Mouse (Mus musculus) testis, postnatal 14 days (tissue): ENCODE measurements around the gene Dlg5.

Source experiments
- DNase-seq: peaks from one replicate; pipeline ENCODE4 v3.0.0; 2021; ENCODE audit warnings: low spot score

Dlg5 gene

DNA sequence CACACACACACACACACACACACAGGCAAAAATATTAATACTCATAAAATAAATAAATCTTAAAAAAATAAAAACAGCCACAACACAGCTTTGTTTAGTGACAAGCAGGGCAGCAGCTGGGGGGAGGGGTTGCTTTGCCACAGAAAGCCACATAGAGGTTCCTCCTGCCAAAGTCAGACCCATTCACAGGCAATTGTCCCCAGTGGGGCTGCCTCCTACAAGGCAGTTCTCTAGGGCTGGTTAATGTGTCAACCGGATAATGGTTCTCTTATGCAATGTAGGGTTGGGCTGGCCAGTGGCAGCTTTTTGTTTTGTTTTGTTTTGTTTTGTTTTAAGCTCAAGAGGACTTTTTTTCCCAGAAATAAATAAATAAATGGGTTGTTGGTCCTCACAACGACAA, 11.3 kb downstream of the Dlg5 start:
- no peak for DNase-seq

DNA sequence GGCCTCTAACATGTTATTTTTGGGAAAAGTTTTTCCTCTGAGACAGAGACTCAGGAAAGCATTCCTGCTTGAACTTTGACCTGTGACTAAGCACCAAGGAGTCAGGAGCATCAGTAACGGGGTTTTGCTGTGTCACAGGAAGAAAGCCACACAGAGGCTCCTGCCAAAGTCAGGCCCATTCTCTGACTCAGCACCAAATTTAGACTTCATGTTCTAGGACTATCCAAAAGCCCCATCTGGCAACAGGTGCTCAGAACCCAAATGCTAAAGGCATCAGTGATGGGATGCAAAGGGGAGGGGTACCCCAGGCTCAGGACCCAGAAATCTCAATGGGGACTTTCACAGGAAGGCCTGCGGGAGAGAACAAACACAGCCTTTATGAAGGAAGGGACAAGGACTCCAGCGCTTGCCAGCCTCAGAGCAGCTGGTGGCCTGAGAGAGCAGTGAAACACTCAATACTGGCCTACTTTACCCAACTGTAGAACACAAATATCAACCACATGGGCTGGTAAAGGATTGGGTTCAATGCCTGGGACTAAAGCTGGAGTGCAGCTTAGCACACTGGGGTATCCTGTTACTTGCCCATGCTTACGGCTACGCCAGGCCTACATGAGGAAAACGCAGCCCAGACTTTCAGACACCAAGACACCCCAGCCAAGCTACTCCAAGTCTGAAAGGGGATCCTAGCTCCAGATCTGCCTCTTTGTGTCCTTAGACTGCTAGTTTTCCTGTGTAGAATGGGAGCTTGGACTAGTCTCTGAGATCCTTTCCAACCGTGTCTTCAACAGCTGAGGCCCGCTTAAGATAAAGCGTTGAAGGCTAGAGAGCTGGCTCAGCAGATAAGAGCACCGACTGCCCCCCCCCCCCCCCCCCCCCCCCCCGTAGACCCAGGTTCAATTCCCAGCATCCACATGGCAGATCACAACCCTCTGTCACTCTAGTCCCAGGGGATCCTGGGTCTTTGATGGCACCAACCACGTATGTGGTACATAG, 12.8 kb downstream of the Dlg5 start:
- no peak for DNase-seq

DNA sequence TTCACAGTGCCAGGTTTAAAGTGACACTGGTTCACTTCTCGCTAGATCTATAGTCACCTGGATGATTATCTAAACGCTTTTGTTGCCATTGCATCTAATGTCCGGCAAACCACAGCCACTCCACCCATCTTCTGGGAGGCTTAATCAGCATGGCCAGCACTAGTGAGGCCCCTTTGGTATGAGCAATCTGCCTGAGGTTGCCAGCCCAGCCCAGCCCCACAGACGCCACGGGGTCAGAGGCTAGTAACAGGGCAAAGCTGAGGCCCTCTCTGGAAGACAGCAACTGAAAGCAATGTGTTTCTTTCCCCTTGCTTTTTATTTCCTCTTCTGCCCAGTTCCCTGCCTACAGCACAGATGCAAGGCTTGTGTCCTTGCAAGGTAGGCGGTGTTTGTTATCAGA, 17.2 kb downstream of the Dlg5 start:
- no peak for DNase-seq

DNA sequence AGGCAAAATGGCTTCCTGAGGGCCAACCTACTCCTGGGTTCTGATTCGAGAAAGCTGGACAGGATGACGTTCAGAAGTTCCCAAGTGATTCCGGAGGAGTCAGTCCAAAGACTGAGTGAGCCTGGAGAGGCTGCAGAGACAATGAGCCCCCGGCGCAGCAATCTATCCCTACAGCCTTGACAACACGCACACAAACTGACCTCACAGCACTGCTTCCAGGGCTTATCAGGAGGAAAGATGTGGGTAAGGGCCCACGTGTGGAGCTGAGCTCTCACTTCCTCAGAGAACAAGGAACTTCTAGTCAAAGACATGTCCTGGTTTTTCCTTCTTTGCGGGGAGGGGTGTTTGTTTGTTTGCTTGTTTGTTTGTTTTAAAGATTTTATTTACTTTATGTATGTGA, 18.7 kb downstream of the Dlg5 start:
- no peak for DNase-seq

DNA sequence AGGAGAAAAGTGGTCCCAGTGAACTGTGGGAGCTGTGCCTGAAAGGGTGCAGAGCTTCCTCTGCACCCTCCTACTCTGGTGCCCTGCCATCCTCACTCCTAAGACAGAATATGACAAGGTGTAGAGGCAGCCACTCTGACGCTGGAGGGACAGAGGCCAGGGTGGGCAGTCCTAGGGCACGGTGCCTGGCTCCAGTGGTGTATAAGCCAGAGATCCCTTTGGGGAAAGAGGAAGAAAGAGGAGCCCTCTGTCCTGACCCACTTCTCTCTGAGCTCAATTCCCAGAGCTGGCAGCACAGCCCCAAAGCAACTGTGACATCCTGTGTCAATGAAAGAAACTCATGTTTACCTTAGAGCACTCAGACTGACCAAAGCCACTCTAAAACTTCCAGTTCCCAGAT, 19.4 kb downstream of the Dlg5 start:
- DNase-seq: no peak

DNA sequence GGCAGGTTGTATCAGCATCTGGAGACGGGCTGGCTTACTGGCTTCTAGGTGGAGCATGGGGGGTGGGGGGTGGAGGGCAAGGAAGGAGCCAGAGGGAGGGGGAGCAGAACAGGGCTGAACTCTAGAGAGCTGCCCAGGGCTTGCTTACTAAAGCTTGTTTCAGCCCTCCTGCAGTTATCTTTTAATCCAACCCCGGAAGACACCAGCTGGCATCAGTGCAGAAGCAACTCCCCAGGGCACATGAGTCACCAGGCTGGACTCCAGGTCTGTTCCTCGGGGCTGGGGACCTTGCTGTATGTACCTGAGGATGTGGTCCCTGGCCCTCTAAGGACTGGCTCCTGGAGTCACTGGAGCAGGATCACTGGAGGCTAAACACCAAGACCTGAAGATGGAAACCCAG, 23.0 kb downstream of the Dlg5 start:
- no peak for DNase-seq

DNA sequence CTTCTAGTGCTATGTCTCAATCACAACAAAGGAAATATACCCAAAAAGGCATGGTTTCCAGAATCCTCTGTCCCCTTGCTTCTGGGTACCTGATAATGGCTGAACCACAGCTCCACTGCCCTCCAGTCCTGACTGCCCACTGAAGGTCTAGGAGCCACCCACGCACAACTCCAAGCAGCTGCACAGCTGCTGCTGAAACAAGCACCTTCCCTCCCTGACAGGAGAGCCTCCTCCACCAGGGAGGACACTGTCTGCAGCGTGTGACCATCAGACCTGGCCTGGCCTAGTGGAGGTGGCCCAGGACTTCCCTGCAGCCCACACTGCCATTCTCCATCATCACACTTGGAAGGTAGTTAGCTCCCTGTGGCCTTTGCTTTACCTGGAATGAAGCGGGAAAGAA, 23.4 kb downstream of the Dlg5 start:
- DNase-seq: no peak

DNA sequence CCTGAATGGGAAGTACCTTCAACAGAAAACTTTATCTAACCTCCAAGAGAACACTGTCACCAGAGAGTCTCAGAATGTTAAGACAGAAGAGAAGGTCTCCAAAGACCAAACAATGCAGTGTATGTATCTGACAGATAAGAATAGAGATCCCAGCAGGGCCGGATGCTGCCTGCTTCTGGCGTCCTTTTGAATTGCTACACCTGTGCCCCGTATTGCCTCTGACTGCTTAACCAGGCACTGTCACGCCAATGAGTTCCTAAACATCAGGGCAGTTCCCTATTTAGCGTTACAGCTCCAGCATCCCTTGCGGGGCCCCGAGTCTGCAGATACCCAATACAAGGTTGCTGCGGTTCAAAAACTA, 28.4 kb downstream of the Dlg5 start:
- no peak for DNase-seq

DNA sequence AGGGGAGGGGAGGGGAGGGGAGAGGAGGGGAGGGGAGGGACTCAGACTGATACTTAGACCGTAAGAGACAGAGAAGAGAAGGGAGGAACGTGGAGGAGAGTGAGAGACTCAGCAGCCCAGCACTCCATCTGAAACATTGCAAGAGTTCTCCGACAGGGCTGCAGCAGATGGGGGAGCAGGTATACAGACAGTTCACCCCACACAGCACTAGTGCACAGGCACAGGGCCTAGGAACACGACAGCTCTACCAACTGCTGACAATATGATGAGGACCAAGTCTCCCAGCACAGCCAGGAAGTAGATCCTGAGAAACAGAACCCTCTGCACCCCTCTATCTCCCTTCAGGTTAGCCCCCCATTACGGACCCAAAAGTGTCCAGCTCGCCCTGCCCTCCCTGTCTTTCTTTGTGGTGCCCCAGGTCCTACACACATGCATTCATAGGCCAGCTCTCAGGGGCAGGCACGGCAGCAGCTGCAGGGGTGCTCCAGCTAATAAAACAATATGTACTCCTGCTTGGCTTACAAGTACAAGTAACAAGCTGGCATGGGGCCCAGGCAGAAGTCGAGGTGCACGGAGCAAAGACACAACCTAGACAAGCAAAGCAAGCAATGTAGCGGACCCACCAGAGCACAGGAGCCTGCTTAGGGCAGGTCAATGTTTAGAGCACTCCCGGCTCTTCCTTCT, 28.9 kb downstream of the Dlg5 start:
- DNase-seq: no peak

DNA sequence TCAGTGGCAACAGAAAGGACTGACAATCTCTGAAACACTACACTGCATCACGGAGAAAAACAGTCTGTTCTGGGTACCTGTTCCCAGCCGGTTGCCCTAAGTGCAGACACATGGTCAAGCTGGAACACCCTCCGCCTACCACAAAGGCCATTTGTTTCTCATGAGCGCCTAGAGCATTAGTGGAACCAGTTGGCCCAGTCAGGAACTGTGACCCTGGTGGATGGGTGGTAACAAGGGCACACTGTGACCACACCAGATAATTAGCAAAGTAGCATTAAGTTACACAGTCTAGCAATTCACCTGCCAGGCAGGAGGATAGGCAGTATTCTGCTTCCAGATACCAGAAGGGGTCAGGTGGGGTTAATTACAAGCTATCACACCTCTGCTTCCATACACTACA, 29.7 kb downstream of the Dlg5 start:
- no peak for DNase-seq

DNA sequence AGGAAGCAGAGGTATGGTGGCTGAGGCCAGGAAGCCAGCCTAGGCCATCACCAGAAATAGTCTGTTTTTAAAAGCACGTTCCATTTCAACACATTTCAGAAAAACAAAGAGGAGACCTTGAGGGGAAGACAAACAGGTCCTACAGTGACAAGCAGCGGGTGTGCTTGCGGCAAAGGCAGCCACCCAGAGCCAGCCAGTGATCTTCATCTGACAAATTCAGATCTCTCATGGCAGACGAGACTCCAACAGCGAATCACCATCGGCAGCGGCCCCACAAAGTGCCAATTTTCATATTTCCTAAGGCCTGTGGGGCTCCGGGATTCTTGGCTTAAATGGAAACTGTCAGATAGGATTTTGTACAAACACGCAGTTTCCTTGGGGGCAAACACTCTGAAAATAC, 31.3 kb downstream of the Dlg5 start:
- no peak for DNase-seq

DNA sequence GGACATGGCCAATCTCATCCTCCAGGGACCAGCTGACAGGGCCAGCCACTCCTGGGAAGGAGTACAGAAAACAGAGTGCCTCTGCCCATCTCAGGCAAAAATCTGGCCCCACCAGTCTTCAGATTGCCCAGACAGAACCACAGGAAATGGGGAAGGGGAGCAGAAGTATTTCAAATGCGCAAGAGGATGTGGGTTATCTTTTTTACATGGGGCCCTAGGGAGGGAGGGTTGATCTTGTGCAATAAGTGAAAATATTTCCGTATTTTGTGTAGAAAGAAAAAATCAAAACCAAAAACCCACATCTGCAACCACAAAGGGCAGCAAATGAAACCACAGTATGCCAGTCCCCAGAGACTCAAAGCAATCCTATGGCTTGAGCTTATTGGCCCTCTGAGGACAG, 32.4 kb downstream of the Dlg5 start:
- DNase-seq: no peak

DNA sequence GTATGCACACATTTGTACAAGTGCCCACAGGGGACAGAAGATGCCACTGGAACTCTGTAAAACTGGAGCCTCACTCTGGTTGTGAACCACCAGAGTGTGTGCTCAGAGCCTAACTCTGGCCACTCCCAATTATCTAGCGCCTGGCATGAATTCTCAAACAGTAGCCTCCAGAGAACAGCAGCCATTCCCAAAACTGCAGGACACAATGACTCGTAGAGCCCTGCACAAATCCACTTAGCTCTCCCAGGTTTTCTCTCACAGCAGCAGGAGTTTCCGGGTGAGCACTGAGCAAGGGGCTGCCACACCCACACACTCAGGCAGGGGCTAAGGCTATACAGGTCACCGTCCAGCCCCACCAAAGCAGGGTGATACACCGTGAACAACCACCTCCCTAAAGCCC, 32.9 kb downstream of the Dlg5 start:
- DNase-seq: no peak

DNA sequence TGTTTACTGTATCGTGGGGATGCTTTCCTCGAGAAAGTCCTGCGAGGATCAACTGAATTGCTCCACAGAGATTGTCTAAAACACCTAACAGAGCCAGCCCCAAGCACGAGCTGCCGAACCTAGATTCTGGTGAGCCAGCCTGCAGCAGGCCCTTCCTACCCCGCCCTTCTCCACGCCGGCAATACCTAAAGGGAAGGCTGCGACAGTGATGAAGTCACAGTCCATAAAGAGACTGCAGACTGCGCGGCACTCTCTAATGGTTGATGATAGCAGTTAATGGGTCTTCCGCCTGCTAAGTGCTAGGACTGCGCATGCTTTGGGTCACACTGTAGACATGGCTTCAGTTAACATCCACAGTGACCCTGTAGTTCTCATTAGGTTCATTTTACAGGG, 38.4 kb downstream of the Dlg5 start:
- DNase-seq: no peak

DNA sequence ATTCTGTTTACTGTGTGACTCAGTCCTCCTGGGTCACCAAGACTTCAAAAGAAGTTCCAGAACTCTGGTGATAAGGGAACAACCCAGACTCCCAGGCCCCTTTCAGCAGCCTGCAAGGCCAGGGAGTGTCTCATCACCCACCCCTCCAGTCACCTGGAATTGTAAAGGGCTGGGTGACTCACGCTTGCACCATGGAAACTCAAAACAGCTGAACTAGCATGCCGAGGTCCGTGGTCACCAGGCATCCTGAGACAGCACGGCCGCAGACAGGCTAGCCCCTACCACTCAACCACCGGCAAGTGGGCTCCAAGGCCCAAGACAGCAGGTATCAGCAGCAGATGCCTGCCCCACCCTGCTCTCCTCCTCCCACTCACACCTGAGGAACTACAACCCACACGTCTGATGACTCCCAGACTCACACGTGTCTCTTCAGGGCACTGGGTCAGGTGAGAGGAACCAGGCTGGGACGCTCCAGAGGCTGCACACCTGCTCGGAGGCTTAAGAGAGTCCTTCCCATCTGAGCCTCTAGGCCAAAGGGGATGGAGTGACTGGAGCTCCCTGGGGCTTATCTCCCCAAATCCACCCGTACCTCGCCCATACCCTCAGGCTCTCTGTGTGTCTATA, 38.9 kb downstream of the Dlg5 start:
- no peak for DNase-seq

DNA sequence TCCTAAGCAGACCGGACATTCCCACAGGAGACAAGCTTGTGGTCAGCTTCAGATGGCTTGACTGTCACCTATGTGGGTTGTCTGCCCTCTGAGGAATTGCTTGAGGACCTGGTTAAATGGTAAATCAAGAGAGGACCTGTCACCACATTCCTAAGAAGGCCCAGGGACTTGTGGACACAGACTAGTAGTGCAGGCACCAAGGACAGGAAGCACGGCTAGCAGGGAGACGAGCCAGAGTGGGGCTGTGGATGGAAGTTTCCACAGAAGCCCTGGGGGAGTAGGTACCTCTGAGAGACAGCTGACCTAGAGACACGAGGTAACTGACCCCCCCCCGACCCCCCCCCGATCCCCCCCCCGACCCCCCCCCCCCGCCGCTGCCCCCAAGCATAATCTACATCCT, 39.4 kb downstream of the Dlg5 start:
- no peak for DNase-seq

DNA sequence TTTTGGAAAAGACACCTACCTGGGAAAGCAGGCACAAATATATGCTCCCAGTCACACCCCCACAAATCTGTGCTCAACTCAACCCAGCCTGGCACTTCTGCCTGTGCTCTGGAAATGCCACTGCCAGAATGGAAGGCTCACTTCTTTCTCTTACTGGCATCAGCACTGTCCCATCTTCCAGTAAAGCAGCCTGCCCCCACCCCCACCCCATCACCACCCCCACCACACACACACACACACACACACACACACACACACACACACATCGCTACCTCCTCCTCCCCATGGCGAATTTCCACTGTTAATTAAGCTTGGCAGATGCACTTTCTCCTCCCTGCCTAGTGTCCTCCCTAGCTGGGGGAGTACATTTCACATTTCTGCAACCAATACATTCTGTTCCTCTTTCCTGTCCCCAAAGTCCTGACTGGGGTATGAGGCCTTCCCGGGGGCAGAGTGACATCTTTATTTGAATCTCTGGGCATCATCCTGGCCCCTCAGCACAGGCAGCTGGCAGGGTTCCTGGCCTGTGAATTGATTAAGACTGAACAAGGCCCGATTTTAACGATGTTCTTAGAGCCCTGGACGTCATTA, 40.3 kb downstream of the Dlg5 start:
- peak; percentile 41 for DNase-seq

DNA sequence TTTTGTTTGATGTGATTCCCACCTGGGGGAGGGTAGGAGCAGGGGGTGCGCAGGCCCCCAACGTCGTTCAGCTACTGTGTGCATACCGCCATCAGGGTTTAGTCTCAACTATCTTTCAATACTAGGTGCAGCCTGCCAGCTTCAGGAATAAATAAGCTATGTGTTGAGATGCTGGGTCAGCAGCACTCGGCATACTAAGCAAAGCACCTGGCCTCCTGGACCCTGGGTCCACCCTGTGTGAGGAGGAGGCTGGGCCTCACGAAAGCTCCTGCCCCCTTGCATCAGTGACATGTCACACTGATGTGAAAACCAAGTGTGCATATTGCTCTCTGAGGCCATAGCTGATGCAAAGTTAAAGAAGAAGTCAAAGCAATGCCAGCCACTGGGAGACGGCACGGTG, 42.5 kb downstream of the Dlg5 start:
- DNase-seq: no peak

DNA sequence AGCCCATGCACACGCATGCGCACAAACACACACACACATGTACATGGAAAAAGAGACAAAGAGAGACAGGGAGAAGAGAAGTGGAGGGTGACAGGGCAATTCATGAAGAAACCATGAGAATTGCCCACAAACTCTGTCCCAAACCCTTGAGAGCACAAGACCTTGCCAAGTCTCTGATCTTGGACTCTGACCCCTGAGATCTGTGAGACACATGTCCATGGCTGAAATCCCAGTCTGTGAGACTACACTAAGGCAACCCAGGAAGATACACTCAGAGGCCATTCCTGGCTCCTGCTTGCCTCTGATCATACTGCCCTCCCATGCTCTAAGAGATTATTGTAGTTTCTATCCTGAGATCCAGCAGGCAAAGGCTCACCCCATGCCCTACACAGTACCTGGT, 44.9 kb downstream of the Dlg5 start:
- no peak for DNase-seq

DNA sequence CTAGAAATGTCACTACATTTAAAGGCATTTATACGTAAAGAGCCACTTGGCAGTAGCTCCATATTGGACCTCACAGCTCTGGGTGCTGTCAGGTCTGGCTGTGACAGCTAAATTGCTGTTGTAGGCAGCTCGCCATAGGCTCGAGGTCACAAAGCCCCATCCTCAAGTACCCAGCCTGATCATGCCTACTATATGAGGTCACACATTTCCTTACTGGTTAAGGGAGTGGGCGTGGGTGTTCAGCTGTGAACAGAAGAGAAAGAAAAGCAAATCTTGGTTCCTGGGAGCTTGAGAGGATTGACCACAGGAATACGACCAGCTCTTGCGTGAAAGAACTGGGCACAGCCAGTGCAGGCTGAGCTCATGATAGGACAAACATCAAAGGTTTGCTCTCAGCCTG, 46.0 kb downstream of the Dlg5 start:
- no peak for DNase-seq

DNA sequence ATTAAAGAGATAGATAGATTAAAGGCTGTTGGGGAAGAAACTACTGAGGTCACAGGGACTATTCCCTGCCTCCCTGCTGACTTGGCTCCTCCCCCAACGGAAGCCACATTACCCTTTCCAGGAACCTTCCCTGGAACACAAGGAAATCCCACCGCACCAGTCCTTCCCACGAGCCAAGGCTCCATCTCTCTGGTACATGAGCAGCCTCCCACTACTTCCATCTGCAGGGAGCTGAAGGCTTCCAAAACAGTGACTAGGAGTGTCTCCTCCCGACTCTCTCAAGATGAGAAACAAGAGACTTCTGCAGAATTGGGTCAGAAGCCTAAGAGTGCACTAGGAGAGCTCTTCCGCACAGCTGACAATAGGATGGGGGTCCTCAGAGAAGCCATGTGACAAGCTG, 47.9 kb downstream of the Dlg5 start:
- DNase-seq: no peak

DNA sequence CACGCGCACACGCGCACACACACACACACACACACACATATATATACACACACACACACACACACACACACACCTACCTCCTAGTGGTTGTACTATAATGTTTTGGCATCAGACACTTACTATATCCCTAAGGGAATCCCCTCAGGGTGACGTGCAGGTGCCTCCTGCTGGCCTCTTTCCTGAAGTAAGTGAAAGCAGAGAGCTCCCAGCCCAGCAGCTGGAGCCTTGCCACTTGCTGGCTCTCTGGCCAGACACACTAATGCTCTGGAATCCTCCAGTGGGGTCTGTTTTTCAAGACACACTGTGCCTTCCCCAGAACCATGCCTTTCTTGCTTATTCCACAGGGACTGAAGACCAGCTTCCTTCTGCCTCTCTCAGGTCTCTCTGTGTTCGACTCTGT, 48.8 kb downstream of the Dlg5 start:
- DNase-seq: no peak

DNA sequence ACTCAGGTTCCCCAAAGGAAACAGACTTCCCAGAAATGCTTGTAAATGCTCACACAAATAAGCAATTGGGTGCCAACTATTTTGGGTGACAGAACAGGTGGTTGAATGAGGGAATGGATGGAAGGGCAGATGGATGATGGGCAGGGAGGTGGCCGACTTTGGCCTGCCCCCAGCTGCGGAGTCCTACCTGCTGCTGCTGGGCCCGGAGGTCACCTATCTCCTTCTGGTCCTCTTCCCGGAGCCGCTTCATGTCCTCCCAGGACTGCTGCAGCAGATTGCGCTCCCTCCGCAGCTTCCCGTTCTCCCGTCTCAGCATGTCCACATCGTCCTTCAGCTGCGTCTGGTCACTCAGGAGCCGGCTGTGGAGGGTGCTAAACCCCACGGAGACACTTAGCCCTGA, 55.6 kb downstream of the Dlg5 start:
- no peak for DNase-seq
